Mouse (Mus musculus): ENCODE measurements around the gene Gabrr2. TPM values are rescaled to one million over a fixed set of nuclear protein-coding genes. Genes with fewer than 3 reads are reported as not detected.

Gabrr2 gene
- 0.12 TPM in 1 of 2 replicates, not detected in the other for polyA plus RNA-seq (2015; fragmentation: Nextera tagmentation; extraction: Ambion mirVana)

DNA sequence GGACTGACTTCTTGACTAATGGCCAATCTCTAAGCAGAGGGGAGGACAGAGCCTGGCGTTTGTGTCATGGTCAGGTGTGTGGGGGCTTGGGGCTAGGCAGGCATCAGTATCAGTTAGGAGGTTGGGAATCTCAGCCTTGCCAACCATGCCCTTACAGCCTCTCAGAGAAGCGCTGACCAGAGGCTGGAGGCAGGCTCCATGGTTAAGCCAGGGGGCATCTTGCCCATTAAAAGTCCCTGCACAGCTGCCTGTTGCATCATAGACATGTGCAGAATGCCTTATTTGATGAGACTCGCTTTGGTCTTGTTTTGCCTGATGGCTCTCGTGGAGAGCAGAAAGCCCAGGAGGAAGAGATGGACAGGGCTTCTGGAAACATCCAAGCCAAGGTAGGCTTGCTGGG lies at the start of gene Gabrr2:
Gabrr2 (plus strand) TSS at position 19 of the 400 bp plus-strand sequence.
- Histone ChIP-seq H3K27ac (replicated peaks) (no peak within 1 kb of the TSS), H3K9me3 (replicated peaks) (no peaks in the 10 kb centered on the region), H3K4me1 (replicated peaks) (0 out of 2 replicates have a peak, but pooled peaks cover 2% of the 10 kb centered on the region), H3K36me3 (replicated peaks) (no peaks in the 10 kb centered on the region), H3K4me3 (replicated peaks) (no peak within 1 kb of the TSS), H3K9ac (no peak within 1 kb of the TSS), H3K27me3 (no peaks in the 10 kb centered on the region), H3K4me2 (no peak within 1 kb of the TSS)
- ATAC-seq (ENCODE audit: insufficient read depth): no peak
- 66% methylated on average over 4 of the region's 4 CpGs for WGBS (ENCODE audit: insufficient replicate concordance)

DNA sequence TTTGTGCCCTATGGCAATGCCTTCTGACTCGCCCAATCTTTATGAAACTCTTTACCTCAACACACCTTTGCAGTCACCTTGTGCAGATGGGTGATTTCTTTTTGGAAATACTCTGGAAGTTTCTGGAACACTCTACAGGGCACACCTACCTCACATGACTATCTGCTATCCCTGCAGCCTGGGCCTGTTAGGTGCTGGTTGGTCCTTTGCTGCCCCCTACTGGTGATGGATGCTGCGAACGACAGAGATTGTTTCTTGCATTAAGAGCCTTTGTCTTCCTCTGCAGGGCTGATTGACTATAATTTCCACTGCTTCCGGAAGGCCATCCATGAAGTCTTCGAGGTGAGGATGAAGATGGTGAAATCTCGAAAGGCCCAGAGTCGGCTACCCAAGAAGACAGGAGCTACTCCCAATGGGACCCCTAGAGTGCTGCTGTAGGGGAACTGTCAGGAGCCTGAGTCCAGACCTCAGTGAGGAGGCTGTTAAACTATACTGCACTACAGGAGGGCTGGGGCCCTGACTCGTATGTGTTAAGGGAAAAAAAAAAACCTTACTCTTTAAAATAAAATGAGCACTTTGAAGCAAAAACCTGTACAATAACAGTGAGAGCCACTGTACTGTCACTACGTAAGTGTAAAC lies 44.3 kb upstream of the Gabrr2 start:
- ATAC-seq (ENCODE audit: insufficient read depth): no peak
- Histone ChIP-seq H3K27me3 (peaks cover 14% of the 10 kb centered on the region; the same call in 1 of the 2 replicates), H3K27ac (replicated peaks) (no peak overlapping the region), H3K9ac (no peak overlapping the region), H3K4me3 (replicated peaks) (no peak overlapping the region), H3K4me1 (replicated peaks) (no peaks in the 10 kb centered on the region), H3K36me3 (replicated peaks) (no peaks in the 10 kb centered on the region), H3K9me3 (replicated peaks) (no peaks in the 10 kb centered on the region), H3K4me2 (no peak overlapping the region)
- 25% methylated on average over 9 of the region's 9 CpGs for WGBS (ENCODE audit: insufficient replicate concordance)

DNA sequence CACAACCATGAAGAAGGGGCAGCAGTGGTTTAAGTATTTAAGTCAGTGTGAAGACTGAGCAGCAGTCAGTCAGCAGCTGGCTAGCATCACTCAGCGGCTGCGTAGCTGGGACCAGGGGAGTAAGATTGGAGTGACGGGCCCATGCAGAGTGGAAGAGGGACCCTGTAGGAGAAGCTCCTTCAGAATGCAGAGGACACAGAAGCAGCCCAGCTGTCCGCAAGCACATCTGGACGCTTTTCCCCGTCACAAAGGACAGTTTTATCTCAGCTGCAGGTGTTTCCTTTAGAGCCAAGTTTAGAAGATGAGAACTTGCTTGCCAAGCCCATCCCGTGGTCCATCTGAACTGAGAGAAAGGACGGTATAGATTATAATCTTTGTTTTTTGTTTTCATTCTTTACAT lies 38.4 kb upstream of the Gabrr2 start:
- no peak for ATAC-seq (ENCODE audit: insufficient read depth)
- no peak overlapping the region for H3K4me2 ChIP-seq

DNA sequence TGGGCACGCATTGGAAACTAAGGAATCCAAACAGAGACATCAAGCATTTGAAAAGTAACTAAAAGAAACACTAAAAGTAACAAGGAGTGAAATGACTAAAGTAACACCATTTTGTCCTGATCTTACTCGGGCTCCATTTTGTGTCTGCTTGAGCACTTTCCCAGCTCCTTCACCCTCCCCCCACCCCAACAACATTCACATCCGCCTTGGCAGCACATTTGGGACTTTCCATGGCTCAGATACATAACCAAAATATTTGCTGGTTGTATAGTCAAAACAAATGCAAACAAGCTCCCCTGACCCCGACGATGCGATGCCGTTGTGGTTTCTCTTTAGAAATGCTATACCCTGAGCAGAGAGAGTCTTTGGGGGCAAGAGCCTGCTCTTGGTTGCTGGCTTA lies 33.7 kb upstream of the Gabrr2 start:
- Histone ChIP-seq H3K27ac (replicated peaks) (no peak overlapping the region), H3K9ac (no peak overlapping the region), H3K27me3 (peaks cover 18% of the 10 kb centered on the region), H3K4me1 (replicated peaks) (peaks cover 36% of the 10 kb centered on the region), H3K4me2 (no peak overlapping the region), H3K36me3 (replicated peaks) (peaks cover 4% of the 10 kb centered on the region), H3K9me3 (replicated peaks) (no peaks in the 10 kb centered on the region), H3K4me3 (replicated peaks) (no peak overlapping the region)
- WGBS (ENCODE audit: insufficient replicate concordance): 86% methylated on average over 7 of the region's 7 CpGs
- ATAC-seq (ENCODE audit: insufficient read depth): no peak

More for the DNA sequence above, 38.4 kb upstream of the Gabrr2 start:
- Histone ChIP-seq H3K9ac (no peak overlapping the region), H3K9me3 (replicated peaks) (no peaks in the 10 kb centered on the region), H3K4me1 (replicated peaks) (peaks cover 6% of the 10 kb centered on the region), H3K27ac (replicated peaks) (no peak overlapping the region), H3K36me3 (replicated peaks) (peaks cover 4% of the 10 kb centered on the region), H3K27me3 (peaks cover 25% of the 10 kb centered on the region), H3K4me3 (replicated peaks) (no peak overlapping the region)
- WGBS (ENCODE audit: insufficient replicate concordance): 55% methylated on average over 8 of the region's 8 CpGs

DNA sequence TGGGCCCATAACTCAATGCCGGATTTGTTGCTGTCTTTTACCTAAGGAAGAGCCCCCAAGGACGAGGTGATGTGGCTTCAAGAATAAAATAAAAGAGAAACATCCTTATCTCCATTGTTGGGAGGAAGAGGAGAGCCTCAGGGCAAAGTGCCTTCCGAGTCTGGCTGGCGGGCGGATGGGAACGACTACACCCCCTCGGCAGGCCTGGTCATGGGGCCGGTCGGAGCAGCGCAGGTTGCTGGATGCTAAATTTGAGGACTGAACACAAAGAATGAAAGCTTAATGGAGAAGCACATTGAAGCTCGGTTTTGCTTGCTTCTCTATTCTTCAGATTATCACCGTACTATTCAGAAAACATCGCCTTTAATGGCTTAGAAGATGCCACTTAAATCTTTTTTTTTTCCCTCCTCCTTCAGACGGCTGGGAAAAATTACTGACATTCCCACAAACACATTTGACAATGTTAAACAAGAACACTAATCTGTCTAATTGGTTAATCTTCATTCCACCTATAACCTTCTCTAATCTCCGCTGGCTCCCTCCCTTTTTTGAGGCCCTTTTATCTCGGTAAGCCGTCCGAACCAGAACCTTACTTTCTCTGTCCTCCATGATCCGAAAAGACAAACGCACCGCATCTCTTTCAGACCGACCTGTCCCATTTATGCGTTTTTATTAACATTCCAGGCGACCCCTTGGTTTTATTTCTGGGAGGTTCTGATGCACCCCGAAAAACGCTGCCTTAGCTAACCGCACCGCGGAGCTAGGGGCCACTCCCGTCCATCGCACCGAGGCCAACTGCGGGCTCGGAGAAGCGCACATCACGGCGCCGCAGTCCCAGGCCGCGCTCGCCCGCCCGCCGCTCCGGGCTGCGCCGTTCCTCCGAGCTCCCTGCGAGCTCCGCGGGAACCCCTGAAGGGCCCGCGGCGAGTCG lies 32.3 kb upstream of the Gabrr2 start:
- H3K36me3 ChIP-seq (replicated peaks): peaks cover 4% of the 10 kb centered on the region
- peak overlapping the region; percentile 91 for H3K27ac ChIP-seq (replicated peaks)
- H3K27me3 ChIP-seq: peaks cover 18% of the 10 kb centered on the region
- H3K4me2 ChIP-seq: peak overlapping the region; percentile 91
- peak overlapping the region; percentile 83 for H3K4me3 ChIP-seq (replicated peaks)
- 4% methylated on average over 55 of the region's 55 CpGs for WGBS (ENCODE audit: insufficient replicate concordance)
- H3K9me3 ChIP-seq (replicated peaks): no peaks in the 10 kb centered on the region
- H3K4me1 ChIP-seq (replicated peaks): peaks cover 38% of the 10 kb centered on the region
- peak overlapping the region; percentile 94 for H3K9ac ChIP-seq
- peak; percentile 70 for ATAC-seq (ENCODE audit: insufficient read depth)

DNA sequence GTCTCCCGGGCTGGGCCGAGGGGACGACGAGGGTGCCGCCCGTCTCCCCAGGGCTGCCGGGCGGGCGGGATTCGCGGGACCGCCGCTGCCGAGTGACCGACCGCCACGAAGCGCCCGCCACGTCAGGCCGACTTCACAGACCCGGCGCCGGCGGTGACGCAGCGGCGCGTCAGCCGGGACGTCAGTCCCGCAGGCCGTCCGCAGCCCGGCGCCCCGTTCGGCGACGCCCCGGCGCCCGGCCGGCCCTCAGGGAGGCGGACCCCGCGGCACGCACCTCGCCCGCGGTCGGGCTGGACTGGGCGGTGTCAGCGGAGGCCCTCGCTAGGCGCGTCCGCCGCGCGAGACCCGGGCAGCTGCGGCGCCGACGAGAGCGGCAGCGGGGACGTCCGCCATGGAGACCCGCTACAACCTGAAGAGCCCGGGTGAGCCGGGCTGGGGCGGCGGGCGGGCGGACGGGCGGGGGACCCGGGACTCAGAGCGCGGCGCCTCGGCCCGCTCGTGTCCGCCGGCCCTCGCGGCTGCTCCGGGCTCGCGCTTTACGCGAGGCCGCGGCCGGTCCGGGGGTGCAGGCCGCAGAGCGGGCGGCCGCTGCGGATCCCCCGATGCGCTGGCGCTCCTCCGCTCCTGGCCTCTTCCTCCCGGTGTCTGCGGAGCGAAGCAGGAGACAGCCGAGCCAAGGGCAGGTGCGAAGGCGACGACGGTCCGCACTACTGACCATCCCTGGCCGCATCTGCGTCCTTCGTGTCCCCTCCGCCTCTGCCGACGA lies 31.4 kb upstream of the Gabrr2 start, which contains the start of gene Ube2j1:
Ube2j1 (plus strand) TSS at position 222 of the 766 bp plus-strand sequence.
- Histone ChIP-seq H3K9ac (peak within 1 kb of the TSS; percentile 94), H3K4me2 (peak within 1 kb of the TSS; percentile 91), H3K36me3 (replicated peaks) (peaks cover 11% of the 10 kb centered on the region), H3K4me1 (replicated peaks) (peaks cover 38% of the 10 kb centered on the region), H3K27me3 (peaks cover 18% of the 10 kb centered on the region), H3K4me3 (replicated peaks) (peak within 1 kb of the TSS; percentile 83), H3K9me3 (replicated peaks) (no peaks in the 10 kb centered on the region), H3K27ac (replicated peaks) (peak within 1 kb of the TSS; percentile 91)
- peak; percentile 100 for ATAC-seq (ENCODE audit: insufficient read depth)
- WGBS (ENCODE audit: insufficient replicate concordance): under 1% methylated on average over 117 of the region's 123 CpGs

DNA sequence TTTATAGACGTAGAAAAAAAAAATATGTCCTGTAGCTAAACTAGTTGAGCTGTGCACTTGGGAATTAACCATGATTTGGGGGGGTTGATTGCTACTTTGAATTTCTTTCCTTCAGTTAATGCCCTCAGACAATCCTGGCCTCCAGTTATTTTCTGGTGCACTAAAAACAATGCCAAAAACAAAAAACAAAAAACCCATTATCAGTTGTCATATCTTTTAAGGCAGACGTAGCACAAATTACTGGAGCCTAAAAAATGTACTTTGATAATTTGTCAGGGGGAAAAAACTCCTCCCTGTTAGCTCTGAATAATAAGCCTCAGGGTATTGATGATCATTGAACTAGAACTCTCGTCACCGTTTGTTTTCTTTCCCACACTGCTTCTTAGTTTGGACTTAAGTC lies 30.8 kb upstream of the Gabrr2 start:
- Histone ChIP-seq H3K4me1 (replicated peaks) (peaks cover 38% of the 10 kb centered on the region), H3K4me2 (peak overlapping the region; percentile 91), H3K27me3 (peaks cover 18% of the 10 kb centered on the region), H3K9me3 (replicated peaks) (no peaks in the 10 kb centered on the region), H3K27ac (replicated peaks) (peak overlapping the region; percentile 91), H3K4me3 (replicated peaks) (peak overlapping the region; percentile 83), H3K9ac (peak overlapping the region; percentile 94), H3K36me3 (replicated peaks) (peaks cover 18% of the 10 kb centered on the region)
- WGBS (ENCODE audit: insufficient replicate concordance): 26% methylated on average over 4 of the region's 4 CpGs
- ATAC-seq (ENCODE audit: insufficient read depth): no peak

DNA sequence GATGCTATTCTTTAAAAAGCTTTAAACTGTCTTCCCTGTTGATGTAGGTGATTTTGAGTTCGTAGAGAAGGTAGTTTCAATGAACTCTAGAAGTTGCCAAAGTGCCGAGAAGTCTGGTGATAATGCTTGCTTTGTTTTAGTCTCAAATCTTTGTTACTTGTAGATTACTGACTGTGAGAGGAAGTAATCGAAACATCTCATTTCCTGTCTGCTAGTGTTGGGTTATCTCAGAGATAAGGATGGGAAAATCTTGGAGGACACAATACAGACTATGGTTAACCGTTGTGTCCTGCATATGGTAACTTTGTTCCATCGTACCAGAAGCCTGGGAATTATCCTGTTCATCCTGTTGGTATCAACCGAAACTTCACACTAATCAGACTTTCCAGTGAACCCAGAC lies 29.3 kb upstream of the Gabrr2 start:
- Histone ChIP-seq H3K4me1 (replicated peaks) (peaks cover 32% of the 10 kb centered on the region), H3K9me3 (replicated peaks) (no peaks in the 10 kb centered on the region), H3K27me3 (peaks cover 15% of the 10 kb centered on the region), H3K4me3 (replicated peaks) (no peak overlapping the region), H3K4me2 (no peak overlapping the region), H3K36me3 (replicated peaks) (peaks cover 19% of the 10 kb centered on the region; the same call in 1 of the 2 replicates), H3K9ac (no peak overlapping the region), H3K27ac (replicated peaks) (no peak overlapping the region)
- no peak for ATAC-seq (ENCODE audit: insufficient read depth)
- 35% methylated on average over 6 of the region's 6 CpGs for WGBS (ENCODE audit: insufficient replicate concordance)

DNA sequence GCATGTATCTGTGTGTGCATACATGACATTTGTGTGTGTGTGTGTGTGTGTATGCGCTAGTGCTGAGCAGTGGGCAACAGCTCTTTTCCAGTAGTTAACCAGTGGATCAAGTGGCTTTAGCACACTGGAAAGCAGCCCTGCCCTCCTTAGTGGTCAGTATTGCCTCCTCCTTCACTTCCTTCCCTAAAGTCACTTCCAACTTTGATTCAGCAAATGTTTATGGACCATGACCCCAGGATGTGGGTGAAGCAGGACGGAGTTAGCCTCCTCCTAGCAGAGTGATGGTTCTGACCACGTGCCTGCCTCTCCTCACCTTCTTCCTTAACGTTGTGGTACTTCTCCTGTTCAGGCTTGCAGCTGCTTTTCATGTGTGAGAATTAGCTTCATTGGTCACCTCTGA lies 23.0 kb upstream of the Gabrr2 start:
- no peaks in the 10 kb centered on the region for H3K9me3 ChIP-seq (replicated peaks)
- H3K4me1 ChIP-seq (replicated peaks): no peaks in the 10 kb centered on the region
- 61% methylated on average over 4 of the region's 4 CpGs for WGBS (ENCODE audit: insufficient replicate concordance)
- H3K9ac ChIP-seq: no peak overlapping the region
- H3K27me3 ChIP-seq: no peaks in the 10 kb centered on the region
- H3K4me2 ChIP-seq: no peak overlapping the region
- H3K36me3 ChIP-seq (replicated peaks): peaks cover 74% of the 10 kb centered on the region
- no peak overlapping the region for H3K27ac ChIP-seq (replicated peaks)
- no peak for ATAC-seq (ENCODE audit: insufficient read depth)
- no peak overlapping the region for H3K4me3 ChIP-seq (replicated peaks)

DNA sequence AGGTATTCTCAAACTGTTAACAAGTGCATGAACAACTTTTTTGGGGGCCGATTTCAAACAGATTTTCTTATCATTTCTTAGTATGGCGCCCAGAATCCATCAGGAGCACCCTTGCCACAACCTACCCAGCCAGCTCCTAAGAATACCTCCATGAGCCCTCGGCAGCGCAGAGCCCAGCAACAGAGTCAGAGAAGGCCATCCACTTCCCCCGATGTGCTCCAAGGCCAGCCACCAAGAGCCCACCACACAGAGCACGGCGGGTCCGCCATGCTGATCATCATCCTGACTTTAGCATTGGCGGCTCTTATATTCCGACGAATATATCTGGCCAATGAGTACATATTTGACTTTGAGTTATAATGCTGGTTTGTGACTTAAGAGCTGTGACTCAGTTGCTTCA lies 13.2 kb upstream of the Gabrr2 start:
- no peaks in the 10 kb centered on the region for H3K27me3 ChIP-seq
- no peak overlapping the region for H3K9ac ChIP-seq
- H3K4me2 ChIP-seq: no peak overlapping the region
- H3K27ac ChIP-seq (replicated peaks): no peak overlapping the region
- ATAC-seq (ENCODE audit: insufficient read depth): no peak
- peaks cover 62% of the 10 kb centered on the region for H3K36me3 ChIP-seq (replicated peaks)
- no peaks in the 10 kb centered on the region for H3K4me1 ChIP-seq (replicated peaks)
- no peaks in the 10 kb centered on the region for H3K9me3 ChIP-seq (replicated peaks)
- no peak overlapping the region for H3K4me3 ChIP-seq (replicated peaks)
- WGBS (ENCODE audit: insufficient replicate concordance): 86% methylated on average over 11 of the region's 11 CpGs

All from liver, embryonic 15.5 days (tissue).